Mouse (Mus musculus) ES-Bruce4 (cell line): ENCODE data around the gene Gm5089.

ENCODE experiments used
- CTCF ChIP-seq: IDR thresholded peaks from one replicate; pipeline ENCODE4 v1.8.1; 2011; ENCODE audit warnings: low read depth, low read length
- EP300 ChIP-seq: IDR thresholded peaks from 2 replicates; pipeline ENCODE4 v1.6.1; 2011; ENCODE audit warnings: low read depth, low read length; ENCODE audit not compliant: insufficient read depth
- POLR2A ChIP-seq: IDR thresholded peaks from one replicate; pipeline ENCODE4 v1.8.1; 2011; ENCODE audit warnings: low read length; ENCODE audit not compliant: insufficient read depth

GRCm38 (mm10) chr14:122471449-122472085 lies 20.7 kb upstream of the Gm5089 start:
- TF ChIP-seq POLR2A, result no peak
- TF ChIP-seq CTCF, result no peak
- no peak for TF ChIP-seq EP300
